Mouse (Mus musculus) MEL (cell line): ENCODE results near the gene Ndufb7.

Experiments
- BHLHE40 ChIP-seq: IDR thresholded peaks from 2 replicates; pipeline ENCODE4 v1.6.1; 2012; ENCODE audit warnings: low read depth, mild to moderate bottlenecking, inconsistent platforms, low read length, improper control_type of control experiment, borderline replicate concordance
- CTCF ChIP-seq, 3 experiments: IDR thresholded peaks in 2 of 3; conservative IDR thresholded peaks in 1 of 3; 2 replicates each; pipeline ENCODE4 v1.5.1; 2011 to 2012; ENCODE audit warnings: low read length in 3 of 3, low read depth in 2 of 3, mild to moderate bottlenecking in 2 of 3, improper control_type of control experiment in 1 of 3, inconsistent platforms in 1 of 3, mixed read lengths in 1 of 3, moderate library complexity in 1 of 3; ENCODE audit not compliant: control insufficient read depth in 1 of 3, insufficient read depth in 1 of 3, poor library complexity in 1 of 3, severe bottlenecking in 1 of 3
- EP300 ChIP-seq, 2 experiments: IDR thresholded peaks; 2 replicates each; pipeline ENCODE4 v1.6.1; 2011; ENCODE audit warnings: improper control_type of control experiment in 2 of 2, low read length in 2 of 2, low read depth in 1 of 2, mild to moderate bottlenecking in 1 of 2
- GATA1 ChIP-seq: IDR thresholded peaks from 2 replicates; pipeline ENCODE4 v1.6.1; 2011; ENCODE audit warnings: low read depth, low read length, improper control_type of control experiment
- POLR2A ChIP-seq, 2 experiments: IDR thresholded peaks; 2 replicates each; pipeline ENCODE4 v1.6.1; 2011 to 2012; ENCODE audit warnings: low read length in 2 of 2, mild to moderate bottlenecking in 2 of 2, control low read depth in 1 of 2, improper control_type of control experiment in 1 of 2, low read depth in 1 of 2, moderate library complexity in 1 of 2; ENCODE audit not compliant: control insufficient read depth in 1 of 2, insufficient read depth in 1 of 2, poor library complexity in 1 of 2
- TAL1 ChIP-seq: IDR thresholded peaks from 2 replicates; pipeline ENCODE4 v1.6.1; 2012; ENCODE audit warnings: mild to moderate bottlenecking, inconsistent platforms, low read length, moderate library complexity, mixed read lengths
- USF1 ChIP-seq: IDR thresholded peaks from 2 replicates; pipeline ENCODE4 v1.6.1; 2014; ENCODE audit warnings: low read depth, mild to moderate bottlenecking, inconsistent platforms, low read length, improper control_type of control experiment, moderate library complexity

- TF ChIP-seq TAL1, result no peak
- no peak for TF ChIP-seq CTCF (IDR thresholded peaks at IDR 0.05 in 2 of 3, conservative IDR thresholded peaks at IDR 0.05 in 1 of 3; ENCODE audit: control insufficient read depth in 1 of 3, insufficient read depth in 1 of 3, low read depth in 2 of 3, low read length in 3 of 3, poor library complexity in 1 of 3, severe bottlenecking in 1 of 3)
- no peak for TF ChIP-seq BHLHE40
- no peak for TF ChIP-seq EP300 (IDR thresholded peaks at IDR 0.05; ENCODE audit: low read depth in 1 of 2, low read length in 2 of 2)
- TF ChIP-seq USF1, result no peak
- peak; percentile 31; the same call in 1 of the 2 replicates for TF ChIP-seq GATA1
- TF ChIP-seq POLR2A (IDR thresholded peaks at IDR 0.05; ENCODE audit: control insufficient read depth in 1 of 2, insufficient read depth in 1 of 2, low read depth in 1 of 2, low read length in 2 of 2, poor library complexity in 1 of 2), result 0 out of 4 replicates have a peak, but pooled peaks of 1 of the 2 experiments have one; percentile 4
Measured at GRCm38 (mm10) chr8:83599814-83600213, 33.3 kb downstream of the Ndufb7 start.
